Mouse (Mus musculus): ENCODE results near the gene Gsta4. TPM values are rescaled to one million over a fixed set of nuclear protein-coding genes. Genes with fewer than 3 reads are reported as not detected.

The Gsta4 gene
- polyA plus RNA-seq, 1 experiment = 2.8 TPM

- no peaks in the 10 kb centered on the region for H3K36me3 ChIP-seq (ENCODE audit: control insufficient read depth, insufficient read depth, low read length)
- no peak overlapping the region for H3K27ac ChIP-seq (ENCODE audit: insufficient read depth, low read length)
- no peaks in the 10 kb centered on the region for H3K4me1 ChIP-seq (ENCODE audit: control insufficient read depth, insufficient read depth, insufficient read length)
- TF ChIP-seq CTCF (IDR thresholded peaks at IDR 0.05; ENCODE audit: extremely low read depth, insufficient read depth, insufficient read length, insufficient replicate concordance) (peak; percentile 4; the same call in 1 of the 2 replicates), POLR2A (IDR thresholded peaks at IDR 0.05; ENCODE audit: low read depth, low read length) (no peak)
- 37% methylated on average over 9 of the region's 9 CpGs for WGBS
- H3K27me3 ChIP-seq (ENCODE audit: control insufficient read depth, insufficient read depth, low read length) = no peaks in the 10 kb centered on the region
- DNase-seq (ENCODE audit: low read depth in 1 of 2, low spot score in 2 of 2) = peak; percentile 43 to 57
- H3K4me3 ChIP-seq (ENCODE audit: extremely low read depth, insufficient read depth, insufficient read length) = no peak overlapping the region
These were observed 11.5 kb downstream of the Gsta4 start for GRCm38 (mm10) chr9:78193902-78194597.

GRCm38 (mm10) chr9:78195034-78195433, 12.5 kb downstream of the Gsta4 start:
- Histone ChIP-seq H3K4me3 (ENCODE audit: extremely low read depth, insufficient read depth, insufficient read length) (no peak overlapping the region), H3K4me1 (ENCODE audit: control insufficient read depth, insufficient read depth, insufficient read length) (no peaks in the 10 kb centered on the region), H3K36me3 (ENCODE audit: control insufficient read depth, insufficient read depth, low read length) (no peaks in the 10 kb centered on the region), H3K27me3 (ENCODE audit: control insufficient read depth, insufficient read depth, low read length) (no peaks in the 10 kb centered on the region), H3K27ac (ENCODE audit: insufficient read depth, low read length) (no peak overlapping the region)
- 92% methylated on average over 11 of the region's 11 CpGs for WGBS
- DNase-seq (ENCODE audit: low read depth in 1 of 2, low spot score in 2 of 2) = no peak
- TF ChIP-seq POLR2A (IDR thresholded peaks at IDR 0.05; ENCODE audit: low read depth, low read length) (no peak), CTCF (IDR thresholded peaks at IDR 0.05; ENCODE audit: extremely low read depth, insufficient read depth, insufficient read length, insufficient replicate concordance) (no peak)

- Histone ChIP-seq H3K27ac (ENCODE audit: insufficient read depth, low read length) (no peak overlapping the region), H3K36me3 (ENCODE audit: control insufficient read depth, insufficient read depth, low read length) (no peaks in the 10 kb centered on the region), H3K4me1 (ENCODE audit: control insufficient read depth, insufficient read depth, insufficient read length) (no peaks in the 10 kb centered on the region), H3K27me3 (ENCODE audit: control insufficient read depth, insufficient read depth, low read length) (no peaks in the 10 kb centered on the region), H3K4me3 (ENCODE audit: extremely low read depth, insufficient read depth, insufficient read length) (no peak overlapping the region)
- WGBS = 96% methylated on average over 9 of the region's 9 CpGs
- DNase-seq (ENCODE audit: low read depth in 1 of 2, low spot score in 2 of 2) = no peak
- TF ChIP-seq POLR2A (IDR thresholded peaks at IDR 0.05; ENCODE audit: low read depth, low read length) (no peak), CTCF (IDR thresholded peaks at IDR 0.05; ENCODE audit: extremely low read depth, insufficient read depth, insufficient read length, insufficient replicate concordance) (no peak)
These were observed 15.2 kb downstream of the Gsta4 start for GRCm38 (mm10) chr9:78197801-78198200.

GRCm38 (mm10) chr9:78204194-78204593, 21.6 kb downstream of the Gsta4 start:
- Histone ChIP-seq H3K27ac (ENCODE audit: insufficient read depth, low read length) (no peak overlapping the region), H3K4me1 (ENCODE audit: control insufficient read depth, insufficient read depth, insufficient read length) (no peaks in the 10 kb centered on the region), H3K36me3 (ENCODE audit: control insufficient read depth, insufficient read depth, low read length) (no peaks in the 10 kb centered on the region), H3K27me3 (ENCODE audit: control insufficient read depth, insufficient read depth, low read length) (no peaks in the 10 kb centered on the region), H3K4me3 (ENCODE audit: extremely low read depth, insufficient read depth, insufficient read length) (no peak overlapping the region)
- TF ChIP-seq POLR2A (IDR thresholded peaks at IDR 0.05; ENCODE audit: low read depth, low read length) (no peak), CTCF (IDR thresholded peaks at IDR 0.05; ENCODE audit: extremely low read depth, insufficient read depth, insufficient read length, insufficient replicate concordance) (no peak)
- 82% methylated on average over 6 of the region's 6 CpGs for WGBS
- DNase-seq (ENCODE audit: low read depth in 1 of 2, low spot score in 2 of 2) = no peak

- Histone ChIP-seq H3K4me1 (ENCODE audit: control insufficient read depth, insufficient read depth, insufficient read length) (no peaks in the 10 kb centered on the region), H3K27ac (ENCODE audit: insufficient read depth, low read length) (no peak overlapping the region), H3K27me3 (ENCODE audit: control insufficient read depth, insufficient read depth, low read length) (no peaks in the 10 kb centered on the region), H3K36me3 (ENCODE audit: control insufficient read depth, insufficient read depth, low read length) (no peaks in the 10 kb centered on the region), H3K4me3 (ENCODE audit: extremely low read depth, insufficient read depth, insufficient read length) (no peak overlapping the region)
- no peak for DNase-seq (ENCODE audit: low read depth in 1 of 2, low spot score in 2 of 2)
- WGBS = 70% methylated on average over 4 of the region's 4 CpGs
- TF ChIP-seq POLR2A (IDR thresholded peaks at IDR 0.05; ENCODE audit: low read depth, low read length) = no peak
- TF ChIP-seq CTCF (IDR thresholded peaks at IDR 0.05; ENCODE audit: extremely low read depth, insufficient read depth, insufficient read length, insufficient replicate concordance) = no peak
These were observed 26.4 kb downstream of the Gsta4 start for GRCm38 (mm10) chr9:78208956-78209355.

- no peak for DNase-seq (ENCODE audit: low read depth in 1 of 2, low spot score in 2 of 2)
- TF ChIP-seq POLR2A (IDR thresholded peaks at IDR 0.05; ENCODE audit: low read depth, low read length) (no peak), CTCF (IDR thresholded peaks at IDR 0.05; ENCODE audit: extremely low read depth, insufficient read depth, insufficient read length, insufficient replicate concordance) (no peak)
These were observed 27.5 kb downstream of the Gsta4 start for GRCm38 (mm10) chr9:78210079-78210478.

GRCm38 (mm10) chr9:78210821-78211220, 28.2 kb downstream of the Gsta4 start:
- no peak for DNase-seq (ENCODE audit: low read depth in 1 of 2, low spot score in 2 of 2)
- WGBS = 93% methylated on average over 2 of the region's 2 CpGs
- H3K4me1 ChIP-seq (ENCODE audit: control insufficient read depth, insufficient read depth, insufficient read length) = no peaks in the 10 kb centered on the region
- no peak overlapping the region for H3K4me3 ChIP-seq (ENCODE audit: extremely low read depth, insufficient read depth, insufficient read length)
- no peaks in the 10 kb centered on the region for H3K36me3 ChIP-seq (ENCODE audit: control insufficient read depth, insufficient read depth, low read length)
- TF ChIP-seq CTCF (IDR thresholded peaks at IDR 0.05; ENCODE audit: extremely low read depth, insufficient read depth, insufficient read length, insufficient replicate concordance) = no peak
- TF ChIP-seq POLR2A (IDR thresholded peaks at IDR 0.05; ENCODE audit: low read depth, low read length) = no peak
- H3K27ac ChIP-seq (ENCODE audit: insufficient read depth, low read length) = no peak overlapping the region
- no peaks in the 10 kb centered on the region for H3K27me3 ChIP-seq (ENCODE audit: control insufficient read depth, insufficient read depth, low read length)

More at GRCm38 (mm10) chr9:78210079-78210478, 27.5 kb downstream of the Gsta4 start:
- whole genome bisulfite sequencing = 86% methylated on average over 3 of the region's 3 CpGs
- Histone ChIP-seq H3K4me3 (ENCODE audit: extremely low read depth, insufficient read depth, insufficient read length) (no peak overlapping the region), H3K27ac (ENCODE audit: insufficient read depth, low read length) (no peak overlapping the region), H3K4me1 (ENCODE audit: control insufficient read depth, insufficient read depth, insufficient read length) (no peaks in the 10 kb centered on the region), H3K36me3 (ENCODE audit: control insufficient read depth, insufficient read depth, low read length) (no peaks in the 10 kb centered on the region), H3K27me3 (ENCODE audit: control insufficient read depth, insufficient read depth, low read length) (no peaks in the 10 kb centered on the region)

Data from spleen, adult 2 months (tissue).